Mouse (Mus musculus) gastrocnemius, postnatal 10 days (tissue): ENCODE measurements around the gene Gm44503. TPM values are rescaled to one million over a fixed set of nuclear protein-coding genes. Genes with fewer than 3 reads are reported as not detected.
A peak's percentile ranks its signal among the peaks of the same experiment; 100 is the strongest.

ENCODE experiments used
- DNase-seq: peaks from one replicate; pipeline ENCODE4 v3.0.0; 2021; ENCODE audit warnings: mixed read lengths
- microRNA-seq, 2 experiments: library from miRNA; unstranded; fragments of <30 nt; microRNA quantifications; one replicate each; pipeline ENCODE4 v1.2.0; 2021
- total RNA-seq, 2 experiments: library from RNA; stranded (reverse); gene quantifications; 2 replicates each; pipeline ENCODE4 v1.2.3; 2021

The Gm44503 gene
- total RNA-seq, 2 experiments from 2014 or later: not detected

GRCm38 (mm10) chr9:73030443-73030842, 71.8 kb downstream of the Gm44503 start:
- no peak for DNase-seq

- no peak for DNase-seq
These were observed 72.8 kb downstream of the Gm44503 start for GRCm38 (mm10) chr9:73031421-73031820.

GRCm38 (mm10) chr9:73033406-73033805, 74.8 kb downstream of the Gm44503 start:
- DNase-seq: no peak

- peak; percentile 92 for DNase-seq
These were observed 80.7 kb downstream of the Gm44503 start for GRCm38 (mm10) chr9:73039222-73039945.

- DNase-seq: no peak
These were observed 81.4 kb downstream of the Gm44503 start, which contains the start of gene Pigb for GRCm38 (mm10) chr9:73040080-73040479. Pigb (minus strand) TSS chr9:73040378.

GRCm38 (mm10) chr9:73044146-73045079, 85.8 kb downstream of the Gm44503 start, which contains the start of gene Rab27a:
Rab27a (plus strand) TSS chr9:73044854.
- peak; percentile 80 for DNase-seq

- DNase-seq: no peak
These were observed 86.6 kb downstream of the Gm44503 start for GRCm38 (mm10) chr9:73045204-73045603.

GRCm38 (mm10) chr9:73045711-73046110, 87.1 kb downstream of the Gm44503 start:
- no peak for DNase-seq

- DNase-seq: no peak
These were observed 89.3 kb downstream of the Gm44503 start for GRCm38 (mm10) chr9:73047906-73048305.

DNA sequence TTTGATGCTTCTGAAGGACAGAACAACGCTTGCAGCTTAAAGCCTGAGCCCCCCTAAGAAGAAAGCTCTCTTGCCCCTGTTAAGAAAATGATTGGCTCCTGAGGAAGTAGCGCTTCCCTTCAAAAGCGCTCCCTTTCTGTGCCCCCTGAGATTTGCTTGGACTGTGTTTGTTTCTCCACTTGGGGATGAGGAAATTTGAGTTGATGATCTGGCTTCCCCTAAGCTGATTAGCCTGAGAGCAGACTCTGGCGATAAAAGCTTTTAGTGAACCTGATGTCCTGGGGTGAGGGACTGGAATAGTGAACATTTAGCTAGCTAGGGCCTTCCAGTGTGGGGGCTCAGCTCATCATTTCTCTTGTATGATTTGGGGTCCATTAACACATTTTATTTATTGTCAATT, 90.3 kb downstream of the Gm44503 start:
- no peak for DNase-seq

- no peak for DNase-seq
These were observed 91.2 kb downstream of the Gm44503 start for GRCm38 (mm10) chr9:73049833-73050232.

GRCm38 (mm10) chr9:73050606-73051005, 92.0 kb downstream of the Gm44503 start:
- no peak for DNase-seq

DNA sequence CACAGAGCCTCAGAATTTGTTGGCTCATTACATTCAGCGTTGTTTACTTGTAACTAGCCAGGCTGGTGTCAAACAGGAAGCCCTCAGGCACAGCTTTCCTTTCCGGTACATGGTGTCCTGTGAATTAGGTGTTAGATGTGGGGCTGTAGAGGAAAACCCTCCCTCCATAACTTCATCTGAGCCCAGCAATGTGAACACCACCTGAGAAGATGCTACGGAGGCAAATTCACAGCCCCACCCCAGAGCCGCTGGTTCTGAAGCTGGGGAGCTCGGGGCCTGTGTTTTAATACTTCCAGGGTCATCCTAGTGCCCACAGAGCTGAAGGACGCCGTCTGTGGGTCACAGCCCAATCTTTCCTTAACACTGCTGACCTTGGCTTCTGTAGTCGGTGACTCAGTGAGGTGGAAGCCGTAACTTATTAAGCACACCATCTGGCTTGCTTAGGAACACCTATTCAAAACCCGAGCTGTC, 96.8 kb downstream of the Gm44503 start:
- no peak for DNase-seq

DNA sequence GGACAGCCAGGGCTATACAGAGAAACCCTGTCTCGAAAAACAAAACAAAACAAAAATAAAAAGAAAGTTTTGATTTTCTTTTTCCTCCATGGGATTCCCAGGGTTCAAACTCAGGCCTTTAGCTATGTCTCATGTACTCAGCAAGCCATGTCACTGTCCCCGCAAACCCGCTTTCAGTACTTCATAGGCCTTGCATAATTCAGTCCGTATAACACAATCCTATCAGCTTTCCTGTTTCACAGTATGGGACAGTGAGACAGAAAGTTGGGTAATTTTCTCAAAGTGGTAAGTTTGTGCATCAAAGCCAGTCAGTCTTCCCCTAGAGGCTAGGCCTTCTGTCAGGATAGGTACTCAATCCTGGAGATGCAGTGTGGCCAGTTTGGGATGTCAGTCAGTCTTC, 100.6 kb downstream of the Gm44503 start:
- no peak for DNase-seq

- DNase-seq: no peak
These were observed 105.1 kb downstream of the Gm44503 start for GRCm38 (mm10) chr9:73063621-73064290.

Small RNA genes within 50 kb of the gene (microRNA-seq; reads per million reads assigned to microRNA genes)
- 0 reads per million in 2 experiments for gene Gm27353

Other genes starting within 250 kb of the Gm44503 start
- gene Prtg, start 152.0 kb upstream of the Gm44503 start, total RNA-seq: under 1 TPM; 0.49 to 0.95 TPM
- gene Pygo1, start 33.2 kb upstream of the Gm44503 start, total RNA-seq: 1 to 10 TPM; 5.0 to 5.3 TPM
- gene Dyx1c1, start 67 bp upstream of the Gm44503 start, total RNA-seq: under 1 TPM; 0.47 to 0.59 TPM
- gene Ccpg1os, start 26.5 kb downstream of the Gm44503 start, total RNA-seq: 1 to 10 TPM; 5.1 to 5.2 TPM
- 10 to 100 TPM; 30.0 to 36.4 TPM for gene Ccpg1, start 26.6 kb downstream of the Gm44503 start, total RNA-seq
- 1 to 10 TPM; 4.4 to 5.3 TPM for gene Pigb, start 81.5 kb downstream of the Gm44503 start, total RNA-seq
- gene Rab27a, start 86.0 kb downstream of the Gm44503 start, total RNA-seq: 1 to 10 TPM; 2.1 to 2.9 TPM
- gene Khdc3, start 143.0 kb downstream of the Gm44503 start, total RNA-seq: not detected
- not detected for gene Gm20509, start 143.6 kb downstream of the Gm44503 start, total RNA-seq
- gene Rsl24d1, start 154.6 kb downstream of the Gm44503 start, total RNA-seq: 10 to 100 TPM; 42.0 to 43.2 TPM